Mouse (Mus musculus): ENCODE data around the gene Fyb2. TPM values are rescaled to one million over a fixed set of nuclear protein-coding genes. Genes with fewer than 3 reads are reported as not detected.

Gene Fyb2
- polyA plus RNA-seq (2015; fragmentation: Nextera tagmentation; extraction: Ambion mirVana) = 0.09 and 0.19 TPM in 2 replicates

DNA sequence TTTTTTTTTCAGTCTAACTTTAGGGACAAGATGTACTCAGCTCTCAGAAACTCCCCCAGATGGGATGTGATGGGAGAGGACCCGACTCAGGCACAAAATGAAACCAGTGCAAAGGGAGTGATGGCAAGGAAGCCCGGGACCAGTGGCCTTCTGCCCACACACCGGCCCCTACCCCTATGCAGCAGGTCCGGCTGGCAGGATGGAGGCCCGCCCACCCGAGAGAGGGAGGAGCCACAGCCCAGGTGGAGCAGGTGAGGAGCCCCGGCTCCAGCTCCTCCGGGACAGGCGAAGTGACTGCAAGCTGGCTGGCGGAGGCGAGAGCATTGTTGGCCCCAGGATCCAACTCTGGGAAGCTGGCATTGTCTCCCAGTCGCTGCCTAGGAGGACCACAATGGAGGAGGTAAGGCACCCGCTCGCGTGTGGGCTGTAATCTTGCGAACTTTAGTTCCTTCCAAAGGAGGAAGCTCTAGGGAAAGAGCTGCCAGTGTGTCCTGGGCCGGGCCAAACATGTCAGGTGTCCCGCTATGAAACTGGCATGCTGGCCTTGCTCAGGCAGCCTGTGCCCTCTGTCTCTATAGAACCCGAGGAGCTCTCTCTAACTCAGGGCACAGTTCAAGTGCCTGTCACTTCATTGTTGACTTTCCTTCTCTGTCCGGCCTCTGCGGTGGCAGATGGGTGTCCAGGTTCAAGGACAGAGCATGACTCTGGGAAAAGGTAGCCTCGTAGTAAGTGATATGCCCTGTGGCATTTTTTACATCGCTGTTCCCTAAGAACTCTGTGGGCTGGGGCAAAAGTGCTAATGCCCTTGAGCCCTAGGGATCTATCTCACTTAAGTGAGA lies at the start of gene Fyb2:
Gene Fyb2 (plus strand): TSS at position 166 of the 839 bp plus-strand sequence.
- H3K4me3 ChIP-seq (ENCODE audit: low read depth, low read length) = no peak within 1 kb of the TSS
- no peaks in the 10 kb centered on the region for H3K9me3 ChIP-seq (replicated peaks; ENCODE audit: control insufficient read depth, low read length, poor library complexity, severe bottlenecking)
- no peak within 1 kb of the TSS for H3K27ac ChIP-seq (ENCODE audit: low read length)
- H3K4me2 ChIP-seq (ENCODE audit: low read length) = peak within 1 kb of the TSS; percentile 46
- WGBS = 19% methylated on average over 22 of the region's 23 CpGs
- peak within 1 kb of the TSS; percentile 40; the same call in 1 of the 2 replicates for H3K9ac ChIP-seq (ENCODE audit: low read depth, low read length)
- H3K4me1 ChIP-seq (ENCODE audit: control insufficient read depth, insufficient read depth, low read length) = no peaks in the 10 kb centered on the region
- H3K36me3 ChIP-seq (ENCODE audit: control insufficient read depth, insufficient read depth, low read length) = no peaks in the 10 kb centered on the region
- ATAC-seq = no peak
- peaks cover 7% of the 10 kb centered on the region for H3K27me3 ChIP-seq (ENCODE audit: control insufficient read depth, insufficient read depth, low read depth, low read length)

- WGBS = 79% methylated on average over 1 of the region's 1 CpGs
- no peak for ATAC-seq
- no peak overlapping the region for H3K27ac ChIP-seq (ENCODE audit: low read length)
- no peaks in the 10 kb centered on the region for H3K27me3 ChIP-seq (ENCODE audit: control insufficient read depth, insufficient read depth, low read depth, low read length)
- no peaks in the 10 kb centered on the region for H3K4me1 ChIP-seq (ENCODE audit: control insufficient read depth, insufficient read depth, low read length)
- H3K36me3 ChIP-seq (ENCODE audit: control insufficient read depth, insufficient read depth, low read length) = no peaks in the 10 kb centered on the region
- H3K9me3 ChIP-seq (replicated peaks; ENCODE audit: control insufficient read depth, low read length, poor library complexity, severe bottlenecking) = no peaks in the 10 kb centered on the region
- no peak overlapping the region for H3K4me3 ChIP-seq (ENCODE audit: low read depth, low read length)
- H3K9ac ChIP-seq (ENCODE audit: low read depth, low read length) = no peak overlapping the region
- no peak overlapping the region for H3K4me2 ChIP-seq (ENCODE audit: low read length)
Observed at GRCm38 (mm10) chr4:104864397-104864796, 48.9 kb upstream of the Fyb2 start.

DNA sequence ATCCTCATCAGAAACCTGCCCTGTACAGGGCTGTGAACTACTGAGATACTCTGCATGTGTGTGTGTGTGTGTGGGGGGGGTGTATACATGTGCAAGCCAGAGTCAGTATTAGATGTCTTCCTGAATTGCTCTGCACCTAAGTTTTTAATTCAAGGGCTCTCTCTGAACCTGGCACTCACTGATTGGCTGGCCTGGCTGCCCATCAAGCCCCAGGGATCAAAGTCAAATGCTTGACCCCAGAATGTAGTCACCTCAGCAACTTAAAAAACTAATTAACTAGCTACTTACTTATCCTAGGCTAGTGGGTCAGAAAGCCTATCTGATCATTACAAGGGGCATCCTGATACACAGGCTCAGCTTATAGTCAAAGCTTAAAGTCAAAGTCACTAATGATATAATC lies 43.7 kb upstream of the Fyb2 start:
- no peaks in the 10 kb centered on the region for H3K9me3 ChIP-seq (replicated peaks; ENCODE audit: control insufficient read depth, low read length, poor library complexity, severe bottlenecking)
- no peak overlapping the region for H3K9ac ChIP-seq (ENCODE audit: low read depth, low read length)
- H3K4me1 ChIP-seq (ENCODE audit: control insufficient read depth, insufficient read depth, low read length) = no peaks in the 10 kb centered on the region
- H3K4me3 ChIP-seq (ENCODE audit: low read depth, low read length) = no peak overlapping the region
- no peaks in the 10 kb centered on the region for H3K27me3 ChIP-seq (ENCODE audit: control insufficient read depth, insufficient read depth, low read depth, low read length)
- no peak overlapping the region for H3K4me2 ChIP-seq (ENCODE audit: low read length)
- H3K36me3 ChIP-seq (ENCODE audit: control insufficient read depth, insufficient read depth, low read length) = no peaks in the 10 kb centered on the region
- no peak overlapping the region for H3K27ac ChIP-seq (ENCODE audit: low read length)
- ATAC-seq = no peak

DNA sequence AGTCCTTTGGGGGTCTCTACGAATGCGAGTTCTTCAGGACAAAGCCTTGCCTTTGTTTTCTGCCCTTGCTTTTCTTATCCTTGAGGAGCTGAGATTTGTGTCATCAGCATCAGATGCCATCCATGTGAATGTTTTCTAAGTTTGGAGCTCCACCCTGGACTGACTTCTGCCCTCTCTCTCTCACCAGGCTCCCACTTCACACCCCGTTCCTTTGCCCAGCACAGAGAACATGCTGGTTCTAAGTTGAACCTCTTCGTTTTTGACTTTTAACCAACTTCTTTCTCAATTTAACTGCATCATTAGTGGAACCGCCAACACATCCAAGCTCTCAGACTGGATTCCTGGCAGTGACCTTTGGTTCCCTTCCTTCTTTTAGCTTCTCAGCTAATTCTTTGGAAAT lies 43.1 kb upstream of the Fyb2 start:
- no peak overlapping the region for H3K4me2 ChIP-seq (ENCODE audit: low read length)
- WGBS = 86% methylated on average over 5 of the region's 5 CpGs
- no peaks in the 10 kb centered on the region for H3K27me3 ChIP-seq (ENCODE audit: control insufficient read depth, insufficient read depth, low read depth, low read length)
- ATAC-seq = no peak
- no peak overlapping the region for H3K9ac ChIP-seq (ENCODE audit: low read depth, low read length)
- no peaks in the 10 kb centered on the region for H3K9me3 ChIP-seq (replicated peaks; ENCODE audit: control insufficient read depth, low read length, poor library complexity, severe bottlenecking)
- H3K36me3 ChIP-seq (ENCODE audit: control insufficient read depth, insufficient read depth, low read length) = no peaks in the 10 kb centered on the region
- no peak overlapping the region for H3K4me3 ChIP-seq (ENCODE audit: low read depth, low read length)
- H3K27ac ChIP-seq (ENCODE audit: low read length) = no peak overlapping the region
- H3K4me1 ChIP-seq (ENCODE audit: control insufficient read depth, insufficient read depth, low read length) = no peaks in the 10 kb centered on the region

DNA sequence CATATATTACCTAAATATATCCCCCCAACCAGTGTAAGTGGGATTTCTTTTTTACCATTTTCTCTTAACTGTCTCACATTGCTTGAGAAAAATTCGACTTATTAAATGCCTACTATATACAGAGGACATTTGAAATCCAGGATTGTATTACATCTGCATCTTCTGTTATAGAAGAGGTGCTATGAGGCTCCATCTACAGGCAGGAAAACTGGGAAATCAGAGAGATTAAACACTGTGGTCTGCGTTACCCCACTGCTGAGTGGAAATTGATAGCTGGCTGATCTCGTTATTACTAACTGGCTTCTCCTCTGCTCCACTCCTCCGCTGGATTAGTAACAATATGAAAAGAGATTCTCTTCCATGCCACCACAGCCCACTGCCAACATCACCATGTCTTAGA lies 37.4 kb upstream of the Fyb2 start:
- ATAC-seq = no peak
- H3K27me3 ChIP-seq (ENCODE audit: control insufficient read depth, insufficient read depth, low read depth, low read length) = no peaks in the 10 kb centered on the region
- H3K4me1 ChIP-seq (ENCODE audit: control insufficient read depth, insufficient read depth, low read length) = no peaks in the 10 kb centered on the region
- H3K9ac ChIP-seq (ENCODE audit: low read depth, low read length) = no peak overlapping the region
- H3K27ac ChIP-seq (ENCODE audit: low read length) = no peak overlapping the region
- no peak overlapping the region for H3K4me3 ChIP-seq (ENCODE audit: low read depth, low read length)
- H3K9me3 ChIP-seq (replicated peaks; ENCODE audit: control insufficient read depth, low read length, poor library complexity, severe bottlenecking) = no peaks in the 10 kb centered on the region
- WGBS = 56% methylated on average over 4 of the region's 4 CpGs
- no peaks in the 10 kb centered on the region for H3K36me3 ChIP-seq (ENCODE audit: control insufficient read depth, insufficient read depth, low read length)
- no peak overlapping the region for H3K4me2 ChIP-seq (ENCODE audit: low read length)

DNA sequence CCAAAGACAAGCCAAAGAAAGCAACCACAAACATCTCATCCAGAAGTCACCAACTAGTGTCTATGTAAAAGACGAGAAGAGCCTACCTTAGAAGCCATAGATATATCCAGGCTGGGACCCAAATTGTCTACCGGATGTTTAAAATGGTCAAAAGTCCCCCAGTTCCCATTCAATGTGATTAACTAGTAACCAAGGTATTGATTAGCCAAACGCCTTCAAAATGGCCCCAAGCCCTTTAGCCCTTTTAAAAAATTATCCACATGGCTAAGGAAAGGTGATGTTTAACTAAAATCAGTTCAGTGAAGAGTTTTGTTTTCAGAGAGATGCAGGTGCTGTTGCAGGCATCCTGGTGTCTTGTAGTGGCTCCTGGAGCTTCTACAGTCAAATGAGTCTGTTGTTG lies 36.9 kb upstream of the Fyb2 start, which contains the start of gene C8a:
Gene C8a (minus strand): TSS at position 76 of the 400 bp plus-strand sequence.
- WGBS = 84% methylated on average over 3 of the region's 3 CpGs
- Histone ChIP-seq H3K9me3 (replicated peaks; ENCODE audit: control insufficient read depth, low read length, poor library complexity, severe bottlenecking) (no peaks in the 10 kb centered on the region), H3K4me1 (ENCODE audit: control insufficient read depth, insufficient read depth, low read length) (no peaks in the 10 kb centered on the region), H3K27me3 (ENCODE audit: control insufficient read depth, insufficient read depth, low read depth, low read length) (no peaks in the 10 kb centered on the region), H3K4me2 (ENCODE audit: low read length) (no peak within 1 kb of the TSS), H3K4me3 (ENCODE audit: low read depth, low read length) (no peak within 1 kb of the TSS), H3K27ac (ENCODE audit: low read length) (no peak within 1 kb of the TSS), H3K9ac (ENCODE audit: low read depth, low read length) (no peak within 1 kb of the TSS), H3K36me3 (ENCODE audit: control insufficient read depth, insufficient read depth, low read length) (no peaks in the 10 kb centered on the region)
- ATAC-seq = no peak

DNA sequence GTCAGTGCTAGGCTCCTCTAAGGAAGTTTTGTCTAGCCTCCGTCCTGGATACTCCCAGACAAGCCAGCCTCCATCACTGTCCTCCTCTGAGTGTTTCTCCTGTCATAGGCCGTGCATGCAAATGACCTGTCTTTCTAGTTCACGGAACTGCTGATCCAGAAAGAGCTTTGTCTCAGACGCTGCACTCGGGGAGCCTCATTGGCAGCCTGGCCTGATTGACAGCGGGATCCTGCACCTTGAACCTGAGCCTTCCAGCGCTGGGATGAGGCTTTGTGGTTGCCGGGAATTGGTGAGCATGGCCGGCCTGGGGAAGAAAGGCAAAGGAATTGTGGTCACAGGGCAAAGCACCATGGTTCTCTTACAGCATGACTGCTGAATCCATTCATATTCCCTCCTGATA lies 25.8 kb upstream of the Fyb2 start:
- Histone ChIP-seq H3K27ac (ENCODE audit: low read length) (no peak overlapping the region), H3K27me3 (ENCODE audit: control insufficient read depth, insufficient read depth, low read depth, low read length) (no peaks in the 10 kb centered on the region), H3K4me1 (ENCODE audit: control insufficient read depth, insufficient read depth, low read length) (peaks cover 4% of the 10 kb centered on the region; the same call in 1 of the 2 replicates), H3K36me3 (ENCODE audit: control insufficient read depth, insufficient read depth, low read length) (no peaks in the 10 kb centered on the region), H3K9me3 (replicated peaks; ENCODE audit: control insufficient read depth, low read length, poor library complexity, severe bottlenecking) (no peaks in the 10 kb centered on the region), H3K4me3 (ENCODE audit: low read depth, low read length) (no peak overlapping the region), H3K9ac (ENCODE audit: low read depth, low read length) (no peak overlapping the region), H3K4me2 (ENCODE audit: low read length) (no peak overlapping the region)
- ATAC-seq = no peak
- WGBS = 32% methylated on average over 9 of the region's 9 CpGs

- Histone ChIP-seq H3K27ac (ENCODE audit: low read length) (no peak overlapping the region), H3K36me3 (ENCODE audit: control insufficient read depth, insufficient read depth, low read length) (no peaks in the 10 kb centered on the region), H3K4me1 (ENCODE audit: control insufficient read depth, insufficient read depth, low read length) (peaks cover 9% of the 10 kb centered on the region), H3K4me3 (ENCODE audit: low read depth, low read length) (no peak overlapping the region), H3K4me2 (ENCODE audit: low read length) (no peak overlapping the region), H3K9ac (ENCODE audit: low read depth, low read length) (no peak overlapping the region), H3K27me3 (ENCODE audit: control insufficient read depth, insufficient read depth, low read depth, low read length) (no peaks in the 10 kb centered on the region), H3K9me3 (replicated peaks; ENCODE audit: control insufficient read depth, low read length, poor library complexity, severe bottlenecking) (no peaks in the 10 kb centered on the region)
- 73% methylated on average over 9 of the region's 9 CpGs for WGBS
- no peak for ATAC-seq
Observed at GRCm38 (mm10) chr4:104888499-104889262, 24.6 kb upstream of the Fyb2 start.

- no peaks in the 10 kb centered on the region for H3K27me3 ChIP-seq (ENCODE audit: control insufficient read depth, insufficient read depth, low read depth, low read length)
- no peak overlapping the region for H3K27ac ChIP-seq (ENCODE audit: low read length)
- no peak overlapping the region for H3K4me2 ChIP-seq (ENCODE audit: low read length)
- H3K4me1 ChIP-seq (ENCODE audit: control insufficient read depth, insufficient read depth, low read length) = peaks cover 12% of the 10 kb centered on the region
- no peak for ATAC-seq
- no peak overlapping the region for H3K4me3 ChIP-seq (ENCODE audit: low read depth, low read length)
- H3K36me3 ChIP-seq (ENCODE audit: control insufficient read depth, insufficient read depth, low read length) = no peaks in the 10 kb centered on the region
- 90% methylated on average over 7 of the region's 7 CpGs for WGBS
- H3K9ac ChIP-seq (ENCODE audit: low read depth, low read length) = no peak overlapping the region
- no peaks in the 10 kb centered on the region for H3K9me3 ChIP-seq (replicated peaks; ENCODE audit: control insufficient read depth, low read length, poor library complexity, severe bottlenecking)
Observed at GRCm38 (mm10) chr4:104891708-104892107, 21.5 kb upstream of the Fyb2 start.

Data from midbrain, embryonic 16.5 days (tissue).